8 mouse cellular contexts compared by ENCODE assay signal in genomic region chr8:25440391-25441056, GRCm38 (mm10).
DNase-seq lines count a peak whose midpoint lies in the region; TF ChIP-seq lines count a peak whose summit lies in the region.
"Had no signal": no experiment of that assay in that cellular context is flagged by ENCODE, and none has a peak within 500 bp of the region (broad histone marks: within the 10 kb centered on the region; RNA-seq: fewer than 3 reads in every experiment).

No protein-coding gene starts in this region.

- peak; percentile 76 for DNase-seq in Muller cell, postnatal 12 days (ENCODE audit: inconsistent ontology term)
- DNase-seq in adrenal gland, adult 18-20 months (ENCODE audit: low spot score in 2 of 2): peak; percentile 47 to 72
- DNase-seq in hindbrain, embryonic 10.5 days (ENCODE audit: low spot score): peak; percentile 14
- peak; percentile 31 for DNase-seq in layer of hippocampus, adult 9-11 months
- DNase-seq in urinary bladder, postnatal 25 days (ENCODE audit: low spot score): peak; percentile 14

- no peaks in the 10 kb centered on the region for H3K36me3 ChIP-seq in hindbrain, embryonic 10.5 days
- H3K36me3 ChIP-seq in megakaryocyte, embryonic 14.5 days (replicated peaks; ENCODE audit: low read length): no peaks in the 10 kb centered on the region

- 26% methylated on average over 13 of the region's 13 CpGs for WGBS in hindbrain, embryonic 10.5 days

- peak overlapping the region; percentile 22 for H3K27ac ChIP-seq in embryonic fibroblast, embryonic 13.5 days (ENCODE audit: insufficient read depth, low read length)
- H3K27ac ChIP-seq in hindbrain, embryonic 10.5 days: peak overlapping the region; percentile 62

- no peak overlapping the region for H3K4me3 ChIP-seq in embryonic fibroblast, embryonic 13.5 days (ENCODE audit: insufficient read depth, low read length)
- H3K4me3 ChIP-seq in hindbrain, embryonic 10.5 days: peak overlapping the region; percentile 23; the same call in 1 of the 2 replicates
- peak overlapping the region; percentile 87 for H3K4me3 ChIP-seq in megakaryocyte, embryonic 14.5 days (replicated peaks)
- H3K4me3 ChIP-seq: myocyte had no signal

- no peaks in the 10 kb centered on the region; the same call in none of the 2 replicates for H3K4me1 ChIP-seq in embryonic fibroblast, embryonic 13.5 days (ENCODE audit: control insufficient read depth, insufficient read depth, low read length)
- H3K4me1 ChIP-seq in hindbrain, embryonic 10.5 days (replicated peaks): peaks cover 28% of the 10 kb centered on the region
- H3K4me1 ChIP-seq in megakaryocyte, embryonic 14.5 days: peaks cover 40% of the 10 kb centered on the region

- TF ChIP-seq CTCF in embryonic fibroblast, embryonic 13.5 days (IDR thresholded peaks at IDR 0.05; ENCODE audit: borderline replicate concordance, insufficient read depth, low read length): no peak

- H3K9me3 ChIP-seq in hindbrain, embryonic 10.5 days: no peaks in the 10 kb centered on the region
- no peaks in the 10 kb centered on the region for H3K9me3 ChIP-seq in megakaryocyte, embryonic 14.5 days

- peaks cover 13% of the 10 kb centered on the region; the same call in 1 of the 2 replicates for H3K27me3 ChIP-seq in hindbrain, embryonic 10.5 days (ENCODE audit: insufficient read depth, poor library complexity, severe bottlenecking)
- peaks cover 27% of the 10 kb centered on the region for H3K27me3 ChIP-seq in megakaryocyte, embryonic 14.5 days (replicated peaks)

- TF ChIP-seq POLR2A in embryonic fibroblast, embryonic 13.5 days (IDR thresholded peaks at IDR 0.05; ENCODE audit: low read depth, low read length): peak; percentile 59

Comparison
In these comparisons a context has a peak if more than half of its experiments do, and no peak if none do; other contexts are left out.
1. DNase-seq: peak in every context shown above with its lines; median percentile 76 in Muller cell, postnatal 12 days; 60 in adrenal gland, adult 18-20 months; 31 in layer of hippocampus, adult 9-11 months; 14 in hindbrain, embryonic 10.5 days; 14 in urinary bladder, postnatal 25 days.